Mouse (Mus musculus) kidney, adult 18-20 months (tissue): ENCODE measurements around the gene Abcg1.

Experiments used
- DNase-seq: peaks from one replicate; pipeline ENCODE4 v3.0.0; 2021

The Abcg1 gene

DNA sequence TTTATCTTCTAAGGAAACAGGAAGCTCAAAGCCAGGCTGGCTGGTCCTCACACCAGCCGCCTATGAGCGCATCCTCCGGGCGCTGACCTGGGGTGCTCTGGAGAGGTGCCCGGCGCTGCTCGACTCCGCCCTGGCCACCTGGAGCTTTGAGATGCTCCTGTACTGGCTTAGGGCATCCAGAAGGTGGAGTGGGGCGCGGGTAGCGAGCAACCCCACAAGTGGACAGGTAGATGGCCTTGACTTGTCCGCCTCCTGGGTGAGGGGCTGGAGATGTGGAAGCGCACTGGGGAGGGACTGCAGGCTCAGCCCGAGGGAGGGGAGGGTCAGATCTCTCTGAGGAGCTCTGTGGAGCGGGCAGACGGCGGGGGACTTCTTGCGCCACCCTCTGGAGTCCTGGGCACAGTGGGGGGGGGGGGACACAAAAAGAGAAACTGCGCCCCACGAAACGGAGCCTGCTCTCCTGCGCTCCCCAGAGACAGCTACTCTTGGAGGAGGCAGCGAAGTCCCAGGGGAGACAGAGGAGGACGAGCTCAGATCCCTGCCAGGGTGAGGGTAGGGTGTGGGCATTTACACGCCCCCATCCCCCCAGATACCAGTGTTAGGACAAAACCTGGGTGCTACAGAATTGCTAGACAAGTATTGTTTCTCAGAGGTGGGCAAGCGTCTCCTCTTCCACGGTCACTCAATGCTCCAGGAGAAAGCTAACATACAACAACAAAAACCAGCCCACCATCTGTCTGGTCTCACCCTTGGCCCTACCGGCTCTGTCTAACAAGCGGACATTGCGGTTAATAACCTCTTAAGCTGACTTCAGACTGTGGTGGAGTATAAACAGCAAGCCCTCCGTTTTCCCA is 643 bp downstream of the Abcg1 start:
- DNase-seq: no peak

DNA sequence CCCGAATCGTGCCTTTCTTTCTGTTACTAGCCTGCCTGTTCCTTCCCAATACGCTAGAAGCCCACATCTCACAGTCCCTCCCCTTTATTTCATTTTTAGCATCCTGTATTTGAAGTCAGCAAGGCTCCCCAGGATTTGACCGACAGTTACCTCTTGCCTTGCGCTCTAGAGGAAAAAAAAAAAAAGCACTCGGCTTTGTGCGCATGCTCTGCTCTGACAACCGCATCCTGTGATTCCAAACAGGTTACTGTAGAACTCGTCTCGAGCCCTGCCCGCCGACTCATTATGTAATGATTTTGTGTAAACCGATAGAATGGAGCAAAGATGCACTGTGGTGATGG is 1.2 kb downstream of the Abcg1 start:
- DNase-seq: peak; percentile 49

DNA sequence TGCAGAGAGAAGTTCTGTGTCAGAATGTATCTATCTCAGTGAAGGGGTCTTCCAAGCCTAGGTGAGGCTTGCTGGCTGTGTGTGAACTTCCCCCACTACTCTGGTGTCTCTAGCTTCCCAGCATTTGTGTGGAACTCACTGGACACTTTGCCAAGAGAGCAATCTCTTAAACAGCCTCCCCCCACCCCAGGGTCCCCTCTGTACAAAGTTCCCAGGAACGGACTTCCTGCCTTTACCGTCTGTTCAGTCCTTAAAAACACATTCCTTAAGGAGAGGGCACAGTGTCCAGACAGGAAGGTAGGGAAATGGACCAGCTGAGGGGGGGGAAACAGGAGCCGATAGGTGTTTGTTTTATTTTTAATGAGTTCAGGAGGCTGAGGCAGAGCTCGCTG is 2.7 kb downstream of the Abcg1 start:
- DNase-seq: no peak

DNA sequence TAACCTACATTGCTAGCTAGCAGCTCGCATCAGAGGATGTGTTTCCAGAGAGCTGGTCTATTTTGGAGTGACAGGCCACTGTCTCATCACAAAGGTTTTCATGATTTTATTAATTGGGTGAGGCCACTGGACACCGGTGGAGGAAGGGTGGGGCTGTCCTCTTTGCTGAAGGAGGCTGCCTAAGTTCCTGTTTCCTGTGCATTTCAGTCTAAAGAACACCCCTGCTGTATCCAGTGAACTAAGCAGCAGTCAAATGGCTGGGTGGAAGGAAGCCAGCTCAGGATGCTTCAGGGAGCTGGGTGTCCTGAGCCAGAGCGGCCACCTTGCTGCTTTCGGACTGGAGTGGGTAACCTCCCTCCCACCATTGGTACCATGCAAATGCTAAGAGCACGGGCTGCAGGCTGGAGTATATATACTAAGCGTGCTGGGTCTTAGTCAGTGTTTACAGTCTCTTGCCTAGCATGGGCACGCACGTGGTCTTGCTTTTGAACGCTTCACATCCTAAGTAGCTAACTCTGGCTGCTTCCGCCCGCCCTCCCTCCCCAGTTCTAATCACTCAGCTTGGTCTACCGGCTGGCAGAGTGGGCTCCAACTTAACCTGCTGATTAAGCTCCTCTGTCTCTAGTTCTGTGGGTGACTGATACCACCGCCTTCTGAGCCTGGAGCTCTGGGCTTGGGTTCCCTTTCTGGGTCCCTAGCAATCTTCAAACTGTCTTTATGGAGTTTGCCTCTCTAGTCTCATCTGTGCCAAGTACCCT is 3.3 kb downstream of the Abcg1 start:
- no peak for DNase-seq

DNA sequence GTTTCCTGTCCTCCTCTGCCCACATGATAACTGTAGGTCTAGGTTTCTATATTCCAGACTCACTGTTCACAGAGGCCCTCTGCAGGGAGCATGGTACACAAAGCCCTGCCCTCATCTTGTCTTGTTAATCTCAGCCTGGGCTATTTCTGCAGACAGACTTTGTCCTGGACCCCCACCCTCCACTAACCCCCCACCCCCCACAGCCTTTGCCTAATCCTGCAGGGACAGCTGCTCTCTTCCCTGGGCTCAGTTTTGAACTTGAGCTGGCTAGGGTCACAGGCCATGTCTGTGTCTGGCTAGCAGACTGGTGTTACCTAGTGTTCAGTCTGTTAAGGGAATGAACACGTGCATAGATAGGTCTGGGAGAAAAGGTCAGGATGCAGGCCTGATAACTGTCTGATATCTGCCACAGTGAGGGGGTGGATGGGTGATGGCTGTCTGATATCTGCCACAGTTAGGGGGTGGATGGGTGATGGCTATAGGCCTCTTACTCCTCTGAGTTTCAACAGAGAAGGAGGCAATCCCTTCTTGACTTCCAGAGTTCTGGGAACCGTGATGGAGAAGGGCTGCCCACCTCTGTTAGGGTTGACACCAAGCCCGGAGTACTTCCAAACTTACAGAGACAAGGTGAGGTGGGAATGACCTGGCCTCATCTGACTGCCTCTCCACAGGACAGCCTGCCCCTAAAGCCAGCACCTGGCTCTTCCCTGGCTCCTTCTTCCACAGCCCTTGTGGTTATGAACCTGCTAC is 4.0 kb downstream of the Abcg1 start:
- no peak for DNase-seq

DNA sequence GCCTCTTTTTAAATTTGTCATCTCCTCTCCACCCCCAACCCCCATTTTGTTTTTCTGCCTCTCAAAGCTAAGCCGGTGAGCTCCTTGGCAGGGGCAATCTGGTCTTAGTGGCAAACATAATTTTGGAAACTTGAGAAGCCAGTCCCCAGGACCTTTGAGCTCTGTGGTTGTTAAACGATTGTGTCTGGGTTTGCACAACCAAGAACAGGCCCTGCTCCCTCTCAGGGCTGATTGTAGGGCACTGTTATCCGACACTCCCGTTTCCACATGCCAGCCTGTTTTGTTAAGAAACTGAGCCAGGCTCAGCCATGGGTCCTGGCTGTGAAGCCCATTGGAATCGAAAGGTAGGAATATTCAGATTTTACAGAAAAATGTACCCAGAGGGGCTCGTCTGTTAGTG is 8.6 kb downstream of the Abcg1 start:
- no peak for DNase-seq

DNA sequence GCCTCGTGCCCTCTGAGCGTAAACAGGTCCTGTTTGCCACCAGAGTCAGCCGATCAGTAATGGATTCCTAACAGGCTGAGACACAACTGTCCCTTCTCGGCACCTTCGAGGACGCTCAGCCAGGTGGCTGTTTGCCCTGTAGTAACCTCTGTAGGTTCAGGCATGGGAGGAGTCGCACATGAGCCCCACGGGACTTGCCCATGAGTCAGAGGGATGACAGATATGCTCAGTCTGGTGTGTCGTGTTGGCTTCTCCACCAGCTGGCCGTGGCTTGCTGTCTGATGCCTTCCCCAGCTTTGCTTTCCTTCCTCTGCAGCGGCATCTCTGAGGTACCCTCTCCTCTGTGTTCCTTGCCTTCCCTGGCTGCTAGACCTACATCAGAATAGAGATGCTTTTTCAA is 9.6 kb downstream of the Abcg1 start:
- DNase-seq: no peak

DNA sequence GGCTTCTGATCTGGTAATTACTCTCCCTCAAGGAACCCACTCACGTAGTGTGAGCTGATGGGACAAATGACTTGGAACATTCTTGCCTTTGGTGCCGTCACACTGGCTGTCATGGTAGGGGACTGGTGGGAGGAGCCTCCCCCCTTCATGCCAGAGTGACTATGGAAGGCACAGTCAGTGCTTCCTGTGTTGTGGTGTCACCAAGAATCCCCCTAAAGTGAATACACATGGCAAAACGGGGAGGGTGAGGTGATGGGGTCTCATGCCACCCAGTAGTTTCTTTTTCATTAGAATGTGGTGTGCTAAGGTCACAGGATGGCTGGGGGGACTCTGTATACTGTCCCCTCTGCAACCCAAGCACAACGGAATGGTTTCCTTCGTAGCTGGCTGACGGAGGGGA is 11.6 kb downstream of the Abcg1 start:
- no peak for DNase-seq

DNA sequence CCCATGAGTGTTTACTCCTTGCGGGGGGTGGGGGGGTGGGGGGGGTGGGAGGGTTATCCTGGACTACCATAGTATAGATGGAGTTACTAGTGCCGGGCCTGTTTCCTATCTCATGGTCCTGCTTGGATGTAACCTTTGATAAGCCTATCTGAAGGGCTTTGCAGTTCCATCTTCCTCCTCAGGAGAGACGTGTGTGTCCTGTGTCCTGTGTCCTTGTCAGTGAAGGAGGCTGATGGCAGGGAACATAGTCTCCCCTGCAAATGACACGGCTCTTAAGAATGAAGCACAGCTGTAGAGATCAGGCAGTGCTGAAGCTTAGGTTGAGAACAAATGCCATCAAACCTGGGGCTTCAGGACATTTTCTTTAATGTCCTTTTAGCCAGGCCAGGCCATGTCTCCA is 12.4 kb downstream of the Abcg1 start:
- no peak for DNase-seq

DNA sequence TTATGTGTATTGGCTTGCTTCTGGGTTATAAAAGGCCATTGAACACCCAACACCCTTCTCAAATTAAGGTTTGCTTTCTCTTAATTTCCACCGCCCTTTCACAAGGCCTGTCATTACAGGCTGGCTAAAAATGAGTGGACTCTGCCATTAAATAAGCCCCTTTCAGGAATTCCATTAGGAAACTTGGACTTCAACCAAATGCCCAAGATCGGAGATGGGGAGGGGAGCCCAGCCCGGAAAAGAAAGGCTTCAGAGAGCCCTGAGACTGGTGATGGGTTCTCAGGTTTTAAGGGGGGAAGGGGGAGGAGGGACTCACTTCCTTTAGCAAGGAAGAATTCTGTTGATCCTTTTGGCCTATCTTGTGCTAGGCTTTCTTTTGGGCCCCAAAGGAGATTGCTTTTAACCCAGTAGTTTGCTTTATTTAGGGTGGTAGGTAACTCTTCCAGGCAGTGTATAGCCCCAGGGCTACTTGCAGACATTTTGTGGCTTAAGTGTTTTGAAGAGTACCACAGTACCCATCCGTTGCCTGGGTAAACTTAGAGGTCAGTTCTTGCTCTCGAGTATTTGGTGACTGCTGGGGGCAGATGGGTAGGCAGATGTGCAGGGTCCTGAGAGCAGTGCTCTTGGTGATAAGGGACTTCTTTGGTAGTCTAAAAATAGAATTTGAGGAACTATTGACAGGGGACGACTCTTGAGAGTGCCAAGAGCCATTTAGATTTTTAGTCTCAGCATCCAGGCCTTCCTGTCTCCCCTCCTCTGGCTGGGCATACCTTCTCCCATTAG is 13.1 kb downstream of the Abcg1 start:
- no peak for DNase-seq

DNA sequence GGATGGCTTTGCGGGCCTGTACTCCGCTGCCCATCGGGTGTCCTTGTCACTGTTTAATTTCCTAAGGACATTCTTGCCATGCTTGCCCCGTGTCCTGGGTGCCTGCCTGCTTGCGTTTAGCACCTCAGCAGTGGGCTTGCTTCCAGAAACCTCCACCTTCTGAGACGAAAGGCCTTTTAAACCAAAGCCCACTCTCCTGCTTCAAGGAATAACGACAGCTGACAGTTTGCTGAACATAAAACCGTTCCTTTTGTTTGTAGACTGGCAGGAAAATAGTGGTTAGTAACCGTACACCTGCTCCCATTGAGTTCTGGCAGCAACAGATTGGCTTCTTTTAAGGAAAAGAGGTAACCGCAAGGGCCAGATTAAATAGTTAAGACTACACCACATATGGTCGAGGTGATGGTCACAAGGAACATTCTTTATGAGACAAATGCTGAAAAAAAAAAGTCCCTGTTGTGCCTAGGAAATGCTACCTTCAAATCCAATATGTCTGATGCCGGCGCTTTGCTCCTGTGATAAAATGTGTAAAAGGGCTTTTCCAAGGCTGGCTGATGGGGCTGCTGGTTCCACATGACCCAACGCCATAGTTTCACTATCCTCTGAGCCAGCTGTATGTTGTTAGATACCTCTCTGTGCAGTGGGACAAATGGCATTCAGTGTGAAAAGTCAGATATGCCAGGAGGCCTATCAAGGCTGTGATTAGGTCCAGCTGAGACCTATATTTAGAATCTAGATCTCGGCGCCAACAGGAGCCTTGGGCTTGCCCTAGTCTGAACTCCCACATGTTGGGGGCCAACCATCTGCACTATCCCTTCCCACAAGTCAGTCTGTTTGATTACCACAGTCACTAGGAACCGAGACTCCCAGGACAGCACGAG is 14.2 kb downstream of the Abcg1 start:
- DNase-seq: no peak

DNA sequence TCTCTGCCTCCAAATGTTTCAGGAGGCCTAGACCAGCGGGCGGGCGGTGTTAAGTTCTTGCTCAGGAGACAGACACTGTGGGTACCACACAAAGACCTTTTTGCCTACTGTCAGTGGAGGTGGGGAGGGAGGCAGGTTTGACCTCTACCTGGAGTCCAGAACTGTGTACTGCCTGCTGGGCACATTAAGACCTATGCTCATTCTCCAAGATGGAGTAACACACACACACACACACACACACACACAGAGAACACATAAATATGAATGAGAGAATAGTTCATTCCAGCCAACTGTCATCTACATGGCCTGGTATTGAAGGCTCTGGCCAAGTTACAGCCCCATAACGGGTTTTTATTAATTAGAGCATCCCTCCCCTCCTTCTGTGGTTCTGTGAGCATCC is 15.4 kb downstream of the Abcg1 start:
- DNase-seq: no peak

DNA sequence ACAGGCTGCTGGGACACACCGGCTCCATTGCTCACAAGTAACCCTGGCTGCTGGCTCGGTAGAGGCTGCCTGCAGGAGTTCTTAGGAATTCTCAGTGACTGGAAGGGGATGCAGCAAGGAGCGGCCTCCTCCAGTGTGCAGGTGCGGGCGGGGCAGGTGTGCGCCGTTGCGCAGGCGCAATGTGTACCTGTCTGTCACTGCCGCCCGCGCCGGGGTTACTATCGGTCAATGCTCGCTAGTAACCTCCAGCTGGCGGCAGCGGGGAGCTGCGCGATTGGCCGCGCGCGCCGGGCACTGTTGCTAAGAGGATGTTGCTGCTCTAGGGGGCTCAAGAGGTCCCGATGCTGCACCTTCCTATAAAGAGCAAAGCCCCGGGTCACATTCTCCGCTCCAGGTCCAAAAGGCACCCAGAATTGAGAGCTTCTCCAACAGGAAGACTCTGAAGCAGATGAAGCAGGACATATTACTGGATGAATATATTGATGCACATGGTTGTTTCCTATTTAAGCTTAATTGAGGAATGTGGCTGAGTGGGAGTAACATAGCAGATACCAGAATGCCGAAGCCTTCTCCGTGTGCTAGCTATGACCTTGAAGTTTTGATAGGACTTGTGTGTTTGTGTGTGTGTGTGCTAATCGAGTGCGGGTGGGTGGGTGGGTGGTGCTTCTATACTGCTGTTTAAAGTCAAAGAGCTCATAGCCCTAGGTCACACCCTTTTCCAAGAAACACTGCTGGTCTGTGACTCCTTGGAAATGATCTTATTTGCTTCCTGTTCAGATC is 16.0 kb downstream of the Abcg1 start:
- DNase-seq: peak; percentile 79

DNA sequence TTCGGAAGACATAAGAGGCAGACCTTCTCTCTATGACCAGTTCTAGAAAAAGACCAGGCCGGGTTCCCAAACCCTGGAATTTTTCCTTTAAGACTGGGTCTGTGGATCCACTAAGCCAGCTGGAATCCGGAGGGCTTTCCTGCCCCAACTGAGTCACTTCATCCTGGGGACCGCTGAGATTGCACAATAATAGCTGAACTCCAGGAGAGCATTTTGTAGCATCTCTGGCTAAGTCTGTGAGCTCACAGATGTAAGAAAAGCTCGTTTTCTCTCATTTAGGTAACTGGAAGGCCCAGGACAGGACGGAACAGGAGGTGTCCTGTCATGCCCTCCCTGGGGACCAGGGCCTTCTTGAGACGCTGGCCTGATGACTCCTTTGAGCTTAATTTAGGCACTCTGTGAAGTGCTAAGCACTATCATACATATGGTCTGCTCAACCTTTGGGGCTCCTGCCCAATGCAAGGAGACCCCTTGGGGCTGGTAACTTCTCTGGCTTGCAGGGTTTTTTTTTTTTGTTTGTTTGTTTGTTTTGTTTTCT is 16.6 kb downstream of the Abcg1 start:
- DNase-seq: no peak

DNA sequence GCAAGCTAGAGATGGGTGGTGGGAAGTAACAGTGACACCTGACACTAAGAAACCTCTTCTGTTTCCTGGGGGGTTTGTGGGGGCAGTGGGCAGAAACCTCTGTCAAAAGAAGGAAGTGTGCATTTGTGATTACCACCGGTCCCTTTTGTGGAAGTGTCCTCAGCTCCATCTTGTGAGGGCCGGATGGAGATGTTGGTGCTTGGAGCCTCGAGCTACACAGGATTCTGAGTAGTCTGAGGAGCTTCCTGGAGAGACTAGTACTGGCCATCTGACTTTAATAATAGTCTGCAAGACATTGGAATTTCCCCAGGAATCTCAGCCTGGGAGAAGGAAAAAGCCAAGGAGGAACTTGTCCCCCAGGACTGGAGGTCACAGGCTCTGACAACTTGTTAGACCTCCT is 17.2 kb downstream of the Abcg1 start:
- no peak for DNase-seq

DNA sequence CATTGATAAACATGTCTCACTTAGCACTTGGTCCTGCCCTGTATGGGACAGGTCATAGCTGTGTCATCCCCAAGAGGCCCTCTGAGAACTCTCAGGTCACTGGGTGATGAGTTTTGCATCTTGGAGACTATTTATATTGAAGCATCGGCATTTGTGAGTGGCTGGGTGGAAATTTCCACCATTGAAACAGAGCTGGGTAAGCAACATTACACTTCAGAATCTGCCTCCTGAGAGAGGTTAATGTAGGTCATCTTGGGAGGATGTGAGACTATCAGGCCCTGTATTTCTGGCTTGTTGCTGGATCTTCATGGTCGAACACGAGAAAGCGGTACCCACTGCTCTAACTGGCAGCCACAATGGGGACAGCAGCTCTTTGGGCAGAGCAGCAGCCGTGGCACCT is 18.0 kb downstream of the Abcg1 start:
- no peak for DNase-seq

DNA sequence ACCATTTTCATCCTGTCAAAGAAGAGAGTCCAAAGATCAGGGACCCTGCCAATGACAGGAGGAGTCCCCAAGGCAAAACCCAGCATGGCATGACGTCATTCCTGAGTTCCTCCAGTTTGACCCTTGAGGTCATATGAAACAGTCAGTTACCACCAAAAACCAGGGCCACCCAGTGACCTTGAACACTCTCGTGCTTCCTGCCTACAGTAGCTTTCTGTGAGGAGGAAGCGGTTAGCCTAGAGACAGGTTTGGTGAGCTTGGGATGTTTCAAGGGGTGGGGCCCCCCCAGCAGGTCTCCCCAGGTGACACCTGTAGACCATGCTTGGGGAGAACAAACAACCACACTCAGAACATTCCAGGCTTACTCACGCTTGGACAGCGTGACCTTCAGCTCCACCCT is 20.1 kb downstream of the Abcg1 start:
- no peak for DNase-seq

DNA sequence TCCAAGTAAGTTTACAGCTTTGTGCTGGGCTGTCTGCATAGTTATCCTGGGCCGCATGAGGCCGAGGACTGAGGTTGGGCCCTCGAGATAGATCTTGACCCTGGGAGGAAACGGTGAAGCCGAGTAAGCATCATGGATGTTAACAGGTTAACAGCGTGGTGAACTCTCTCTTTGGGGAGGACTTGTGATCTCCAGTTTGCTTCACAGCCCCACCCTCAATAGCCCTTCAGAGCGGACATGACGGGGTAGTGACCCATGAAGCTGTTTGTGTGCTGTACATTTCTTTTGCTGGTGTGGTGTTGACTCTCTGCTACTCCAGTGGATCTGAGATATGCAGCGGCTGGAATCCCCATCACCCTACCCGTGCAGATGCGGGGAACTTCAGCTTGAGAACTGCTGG is 21.1 kb downstream of the Abcg1 start:
- DNase-seq: no peak

DNA sequence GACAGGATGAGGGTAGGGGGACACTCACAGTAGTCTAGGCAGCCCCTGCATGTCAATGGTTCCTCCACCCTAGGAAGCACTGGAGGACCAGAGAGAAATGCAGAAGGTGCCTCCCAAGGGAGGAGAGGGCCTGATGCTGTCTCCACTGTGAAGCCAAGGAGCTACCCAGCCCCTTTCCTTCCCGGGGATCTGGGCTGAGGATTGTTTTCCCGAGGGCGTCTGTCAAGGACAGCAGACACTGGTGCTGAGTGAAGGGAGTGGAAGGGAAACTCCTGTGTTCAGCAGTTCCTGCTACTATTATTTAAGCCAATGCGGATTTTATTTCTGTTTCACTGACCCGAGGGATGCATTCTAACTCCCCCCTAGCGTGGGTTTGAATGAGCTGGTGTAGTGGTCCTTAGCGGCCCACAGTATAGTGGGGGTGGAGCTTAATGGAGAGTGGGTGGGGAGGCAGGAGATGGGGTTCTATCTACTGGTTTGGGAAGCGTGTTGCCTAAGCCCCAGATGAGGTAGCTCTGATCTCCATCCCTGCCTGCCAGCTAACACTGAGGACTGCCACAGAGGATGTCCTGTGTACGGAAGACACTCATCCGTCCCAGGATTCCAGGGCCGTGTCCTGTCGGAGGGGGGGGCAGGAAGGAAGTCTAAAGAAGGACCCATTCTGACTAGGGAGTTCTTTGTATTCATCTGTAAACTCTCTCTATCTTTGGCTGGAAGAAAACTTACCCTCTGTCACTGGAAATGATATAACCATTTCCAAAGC is 21.8 kb downstream of the Abcg1 start:
- DNase-seq: peak; percentile 42
